Comparison of ENCODE assay signal across 19 mouse cellular contexts in the genomic region with DNA sequence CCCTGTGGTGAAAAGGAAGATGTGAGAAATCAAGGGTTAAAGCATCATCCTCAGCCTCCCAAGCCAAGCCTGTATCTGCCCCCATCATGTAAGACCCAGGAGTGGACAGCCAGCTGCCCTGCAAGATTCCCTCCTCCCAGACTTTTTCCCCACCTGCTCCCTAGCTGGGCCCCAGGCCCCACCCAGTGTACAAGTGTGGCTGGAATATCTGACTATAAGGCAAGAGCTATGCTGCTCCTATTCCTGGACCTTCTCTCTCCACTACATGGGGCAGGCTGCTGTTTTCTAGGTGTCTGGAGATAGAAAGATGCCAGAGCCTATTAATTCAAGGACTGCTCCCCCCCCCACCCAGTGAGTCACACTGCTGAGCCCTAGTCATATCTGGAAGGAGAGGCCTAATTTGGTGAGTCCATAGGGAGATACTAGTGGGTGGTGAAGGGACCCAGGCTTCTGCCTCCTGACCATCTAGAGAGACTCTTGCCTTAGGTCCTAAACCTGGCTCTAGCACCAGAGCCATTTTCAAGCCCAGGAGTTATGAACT. TPM values are rescaled to one million over a fixed set of nuclear protein-coding genes. Genes with fewer than 3 reads are reported as not detected.
DNase-seq lines count a peak whose midpoint lies in the region; ATAC-seq lines count a peak whose summit lies in the region.
"Had no signal": no experiment of that assay in that cellular context is flagged by ENCODE, and none has a peak within 500 bp of the region (broad histone marks: within the 10 kb centered on the region; RNA-seq: fewer than 3 reads in every experiment).

No protein-coding gene starts in this region.

- H3K27me3 ChIP-seq in heart, embryonic 15.5 days, result no peaks in the 10 kb centered on the region
- H3K27me3 ChIP-seq in midbrain, embryonic 13.5 days, result no peaks in the 10 kb centered on the region
- no peaks in the 10 kb centered on the region for H3K27me3 ChIP-seq in midbrain, embryonic 11.5 days (ENCODE audit: control insufficient read depth, insufficient read depth, low read length)
- peaks cover 29% of the 10 kb centered on the region for H3K27me3 ChIP-seq in kidney, embryonic 15.5 days
- H3K27me3 ChIP-seq: embryonic facial prominence, embryonic 13.5 days; liver, embryonic 15.5 days had no signal

- intact Hi-C loops in heart, postnatal 36 days (cut with DNase I), result no loop called here

- H3K9ac ChIP-seq in heart, embryonic 15.5 days, result no peak overlapping the region
- no peak overlapping the region for H3K9ac ChIP-seq in midbrain, embryonic 13.5 days (replicated peaks)
- no peak overlapping the region for H3K9ac ChIP-seq in midbrain, embryonic 11.5 days (ENCODE audit: low read length)
- H3K9ac ChIP-seq in kidney, embryonic 15.5 days, result no peak overlapping the region
- H3K9ac ChIP-seq: embryonic facial prominence, embryonic 13.5 days; limb, embryonic 15.5 days; liver, embryonic 15.5 days had no signal

- no peak overlapping the region for H3K4me2 ChIP-seq in heart, embryonic 15.5 days
- H3K4me2 ChIP-seq in midbrain, embryonic 13.5 days (replicated peaks), result no peak overlapping the region
- no peak overlapping the region for H3K4me2 ChIP-seq in midbrain, embryonic 11.5 days
- H3K4me2 ChIP-seq in kidney, embryonic 15.5 days, result no peak overlapping the region
- H3K4me2 ChIP-seq: embryonic facial prominence, embryonic 13.5 days; limb, embryonic 15.5 days; liver, embryonic 15.5 days had no signal

- H3K27ac ChIP-seq in heart, embryonic 15.5 days, result peak overlapping the region; percentile 53; the same call in 1 of the 2 replicates
- H3K27ac ChIP-seq in midbrain, embryonic 13.5 days, result no peak overlapping the region
- no peak overlapping the region for H3K27ac ChIP-seq in midbrain, embryonic 11.5 days (ENCODE audit: low read depth, low read length)
- H3K27ac ChIP-seq in kidney, embryonic 15.5 days, result no peak overlapping the region
- H3K27ac ChIP-seq: embryonic facial prominence, embryonic 13.5 days; limb, embryonic 15.5 days; liver, embryonic 15.5 days; macrophage; midbrain, embryonic 10.5 days had no signal

- ATAC-seq in frontal cortex, adult (ENCODE audit: low TSS enrichment), result peak; percentile 40; the same call in 1 of the 2 replicates
- ATAC-seq in heart, embryonic 15.5 days (replicated peaks; ENCODE audit: insufficient number of reproducible peaks, insufficient read depth, low FRiP score, low read depth), result no peak; the same call in 1 of the 2 replicates
- ATAC-seq in midbrain, embryonic 13.5 days, result peak; percentile 27; the same call in 1 of the 2 replicates
- no peak for ATAC-seq in midbrain, embryonic 11.5 days (ENCODE audit: low FRiP score)
- no peak for ATAC-seq in kidney, embryonic 15.5 days (replicated peaks; ENCODE audit: low FRiP score)
- ATAC-seq: forebrain, embryonic 14.5 days had no signal

- no peak overlapping the region for H3K4me3 ChIP-seq in heart, embryonic 15.5 days
- H3K4me3 ChIP-seq in midbrain, embryonic 13.5 days (replicated peaks), result no peak overlapping the region
- H3K4me3 ChIP-seq in midbrain, embryonic 11.5 days (ENCODE audit: low read depth, low read length), result no peak overlapping the region
- H3K4me3 ChIP-seq in kidney, embryonic 15.5 days (replicated peaks), result no peak overlapping the region
- H3K4me3 ChIP-seq: embryonic facial prominence, embryonic 13.5 days; limb, embryonic 15.5 days; liver, embryonic 15.5 days; midbrain, embryonic 10.5 days had no signal

- DNase-seq in frontal cortex, postnatal 36 days (ENCODE audit: low spot score in 2 of 2), result no peak
- DNase-seq in heart, postnatal 36 days, result no peak
- no peak for DNase-seq in midbrain, embryonic 11.5 days (ENCODE audit: low spot score, missing footprints)
- DNase-seq in adrenal gland, postnatal 36 days, result peak; percentile 54 to 68
- DNase-seq: cerebellum, postnatal 10 days; kidney, adult 18-20 months; kidney, postnatal 10 days; thymus, postnatal 25 days had no signal

- H3K4me1 ChIP-seq in heart, embryonic 15.5 days (replicated peaks), result peaks cover 4% of the 10 kb centered on the region; the same call in 1 of the 2 replicates
- 0 out of 2 replicates have a peak, but pooled peaks cover 2% of the 10 kb centered on the region for H3K4me1 ChIP-seq in midbrain, embryonic 13.5 days (replicated peaks)
- no peaks in the 10 kb centered on the region for H3K4me1 ChIP-seq in midbrain, embryonic 11.5 days (ENCODE audit: control insufficient read depth, insufficient read depth, low read length)
- H3K4me1 ChIP-seq in kidney, embryonic 15.5 days, result no peaks in the 10 kb centered on the region
- H3K4me1 ChIP-seq: limb, embryonic 15.5 days; liver, embryonic 15.5 days had no signal

- no peaks in the 10 kb centered on the region for H3K9me3 ChIP-seq in heart, embryonic 15.5 days (replicated peaks)
- no peaks in the 10 kb centered on the region for H3K9me3 ChIP-seq in midbrain, embryonic 13.5 days
- no peaks in the 10 kb centered on the region for H3K9me3 ChIP-seq in midbrain, embryonic 11.5 days (ENCODE audit: control insufficient read depth, low read length)
- H3K9me3 ChIP-seq in kidney, embryonic 15.5 days (replicated peaks), result no peaks in the 10 kb centered on the region
- H3K9me3 ChIP-seq: embryonic facial prominence, embryonic 13.5 days; limb, embryonic 15.5 days; liver, embryonic 15.5 days; midbrain, embryonic 10.5 days had no signal

- H3K36me3 ChIP-seq in heart, embryonic 15.5 days, result no peaks in the 10 kb centered on the region
- no peaks in the 10 kb centered on the region for H3K36me3 ChIP-seq in midbrain, embryonic 13.5 days
- H3K36me3 ChIP-seq in midbrain, embryonic 11.5 days (ENCODE audit: control insufficient read depth, insufficient read depth, low read length), result no peaks in the 10 kb centered on the region
- H3K36me3 ChIP-seq in kidney, embryonic 15.5 days, result no peaks in the 10 kb centered on the region
- H3K36me3 ChIP-seq: embryonic facial prominence, embryonic 13.5 days; limb, embryonic 15.5 days; liver, embryonic 15.5 days; midbrain, embryonic 10.5 days had no signal

RNA-seq across cellular contexts. Expression of gene Atp2b3, which starts 14.2 kb away (rescaled TPM):
- 0.18 and 0.25 TPM in 2 replicates for polyA plus RNA-seq in heart, embryonic 15.5 days (2015; fragmentation: Nextera tagmentation; extraction: Ambion mirVana)
- total RNA-seq in heart, postnatal 36 days (2021), result under 1 TPM in 1 of 2 experiments, not detected in 1; 0.08 TPM
- 2.6 and 2.8 TPM in 2 replicates for polyA plus RNA-seq in midbrain, embryonic 13.5 days (2015; fragmentation: Nextera tagmentation; extraction: Ambion mirVana)
- 0.25 and 0.30 TPM in 2 replicates for polyA plus RNA-seq in midbrain, embryonic 11.5 days (2014; fragmentation: Nextera tagmentation; extraction: Ambion mirVana)
- 10 to 100 TPM; 34.9 to 52.5 TPM for total RNA-seq in adrenal gland, postnatal 36 days (2021)
- 0.31 and 0.36 TPM in 2 replicates for polyA plus RNA-seq in kidney, embryonic 15.5 days (2015; fragmentation: Nextera tagmentation; extraction: Ambion mirVana)
- polyA plus RNA-seq: C2C12 had no signal

RNA-seq across cellular contexts. Expression of gene Bgn, which starts 33.7 kb away (rescaled TPM):
- 110 and 151 TPM in 2 replicates for polyA plus RNA-seq in heart, embryonic 15.5 days (2015; fragmentation: Nextera tagmentation; extraction: Ambion mirVana)
- total RNA-seq in heart, postnatal 36 days (2021), result 100 to 1,000 TPM; 229 to 253 TPM
- polyA plus RNA-seq in midbrain, embryonic 13.5 days (2015; fragmentation: Nextera tagmentation; extraction: Ambion mirVana), result 16.7 and 21.2 TPM in 2 replicates
- polyA plus RNA-seq in midbrain, embryonic 11.5 days (2014; fragmentation: Nextera tagmentation; extraction: Ambion mirVana), result 42.1 and 43.4 TPM in 2 replicates
- total RNA-seq in adrenal gland, postnatal 36 days (2021), result 100 to 1,000 TPM; 251 to 260 TPM
- 90.8 and 96.4 TPM in 2 replicates for polyA plus RNA-seq in kidney, embryonic 15.5 days (2015; fragmentation: Nextera tagmentation; extraction: Ambion mirVana)

RNA-seq across cellular contexts. Expression of gene Haus7, which starts 58.3 kb away (rescaled TPM):
- 40.3 and 41.3 TPM in 2 replicates for polyA plus RNA-seq in heart, embryonic 15.5 days (2015; fragmentation: Nextera tagmentation; extraction: Ambion mirVana)
- total RNA-seq in heart, postnatal 36 days (2021), result 1 to 10 TPM; 6.8 to 6.9 TPM
- polyA plus RNA-seq in midbrain, embryonic 13.5 days (2015; fragmentation: Nextera tagmentation; extraction: Ambion mirVana), result 72.8 and 80.9 TPM in 2 replicates
- 72.3 and 73.5 TPM in 2 replicates for polyA plus RNA-seq in midbrain, embryonic 11.5 days (2014; fragmentation: Nextera tagmentation; extraction: Ambion mirVana)
- 10 to 100 TPM; 30.0 to 31.5 TPM for total RNA-seq in adrenal gland, postnatal 36 days (2021)
- 66.0 and 71.5 TPM in 2 replicates for polyA plus RNA-seq in kidney, embryonic 15.5 days (2015; fragmentation: Nextera tagmentation; extraction: Ambion mirVana)

Comparison
In these comparisons a context has a peak if more than half of its experiments do, and no peak if none do; other contexts are left out.
1. ATAC-seq: peak in frontal cortex, adult (single experiment) and midbrain, embryonic 13.5 days (single experiment); none in heart, embryonic 15.5 days (single experiment), midbrain, embryonic 11.5 days (single experiment) and kidney, embryonic 15.5 days (single experiment).
2. DNase-seq: peak in adrenal gland, postnatal 36 days (2 of 2); none in frontal cortex, postnatal 36 days (0 of 2), heart, postnatal 36 days (0 of 2) and midbrain, embryonic 11.5 days (single experiment).